Mouse (Mus musculus): ENCODE results near the gene Ptgfrn. TPM values are rescaled to one million over a fixed set of nuclear protein-coding genes. Genes with fewer than 3 reads are reported as not detected.

Ptgfrn gene
- polyA plus RNA-seq, 1 experiment: 31.0 TPM

- no peak for DNase-seq (ENCODE audit: low spot score)
Measured at GRCm38 (mm10) chr3:101037984-101038545, 72.0 kb downstream of the Ptgfrn start.

- no peak for DNase-seq (ENCODE audit: low spot score)
Measured at GRCm38 (mm10) chr3:101036001-101036400, 74.1 kb downstream of the Ptgfrn start.

- DNase-seq (ENCODE audit: low spot score): no peak
Measured at GRCm38 (mm10) chr3:101034509-101034908, 75.6 kb downstream of the Ptgfrn start.

GRCm38 (mm10) chr3:101033644-101034043 lies 76.4 kb downstream of the Ptgfrn start:
- no peak for DNase-seq (ENCODE audit: low spot score)

- DNase-seq (ENCODE audit: low spot score): no peak
Measured at GRCm38 (mm10) chr3:101031456-101032142, 78.5 kb downstream of the Ptgfrn start.

- DNase-seq (ENCODE audit: low spot score): no peak
Measured at GRCm38 (mm10) chr3:101030630-101031029, 79.4 kb downstream of the Ptgfrn start.

GRCm38 (mm10) chr3:101029339-101029738 lies 80.7 kb downstream of the Ptgfrn start, which contains the start of gene Cd101:
TSS of gene Cd101 (minus strand) at chr3:101029556.
- no peak for DNase-seq (ENCODE audit: low spot score)

- no peak for DNase-seq (ENCODE audit: low spot score)
Measured at GRCm38 (mm10) chr3:101026741-101027140, 83.3 kb downstream of the Ptgfrn start.

GRCm38 (mm10) chr3:101022967-101023366 lies 87.1 kb downstream of the Ptgfrn start:
- DNase-seq (ENCODE audit: low spot score): no peak

GRCm38 (mm10) chr3:101021481-101022051 lies 88.5 kb downstream of the Ptgfrn start:
- DNase-seq (ENCODE audit: low spot score): no peak

- DNase-seq (ENCODE audit: low spot score): no peak
Measured at GRCm38 (mm10) chr3:101021073-101021472, 89.0 kb downstream of the Ptgfrn start.

GRCm38 (mm10) chr3:101018494-101018893 lies 91.6 kb downstream of the Ptgfrn start:
- no peak for DNase-seq (ENCODE audit: low spot score)

- DNase-seq (ENCODE audit: low spot score): no peak
Measured at GRCm38 (mm10) chr3:101016050-101016449, 94.0 kb downstream of the Ptgfrn start.

GRCm38 (mm10) chr3:101015254-101015653 lies 94.8 kb downstream of the Ptgfrn start:
- DNase-seq (ENCODE audit: low spot score): no peak

GRCm38 (mm10) chr3:101013536-101013935 lies 96.5 kb downstream of the Ptgfrn start:
- DNase-seq (ENCODE audit: low spot score): no peak

- no peak for DNase-seq (ENCODE audit: low spot score)
Measured at GRCm38 (mm10) chr3:101013005-101013404, 97.1 kb downstream of the Ptgfrn start.

GRCm38 (mm10) chr3:101012597-101012996 lies 97.5 kb downstream of the Ptgfrn start:
- no peak for DNase-seq (ENCODE audit: low spot score)

GRCm38 (mm10) chr3:101012131-101012571 lies 97.9 kb downstream of the Ptgfrn start:
- no peak for DNase-seq (ENCODE audit: low spot score)

GRCm38 (mm10) chr3:101011203-101011600 lies 98.9 kb downstream of the Ptgfrn start:
- DNase-seq (ENCODE audit: low spot score): no peak

GRCm38 (mm10) chr3:101010589-101011202 lies 99.4 kb downstream of the Ptgfrn start:
- DNase-seq (ENCODE audit: low spot score): no peak

GRCm38 (mm10) chr3:101007112-101007782 lies 102.8 kb downstream of the Ptgfrn start:
- DNase-seq (ENCODE audit: low spot score): no peak

- no peak for DNase-seq (ENCODE audit: low spot score)
Measured at GRCm38 (mm10) chr3:101005392-101005791, 104.7 kb downstream of the Ptgfrn start.
